Mouse (Mus musculus) urinary bladder, postnatal 10 days (tissue): Measurements from ENCODE around the gene Actn4.
"Not testable (repeated sequence)": the region's sequence is repeated elsewhere in the genome, so short reads cannot be mapped to it uniquely, and the experiment has no call there.

Experiments used
- DNase-seq: peaks from one replicate; pipeline ENCODE4 v3.0.0; 2022; ENCODE audit warnings: low spot score

Actn4 gene

DNA sequence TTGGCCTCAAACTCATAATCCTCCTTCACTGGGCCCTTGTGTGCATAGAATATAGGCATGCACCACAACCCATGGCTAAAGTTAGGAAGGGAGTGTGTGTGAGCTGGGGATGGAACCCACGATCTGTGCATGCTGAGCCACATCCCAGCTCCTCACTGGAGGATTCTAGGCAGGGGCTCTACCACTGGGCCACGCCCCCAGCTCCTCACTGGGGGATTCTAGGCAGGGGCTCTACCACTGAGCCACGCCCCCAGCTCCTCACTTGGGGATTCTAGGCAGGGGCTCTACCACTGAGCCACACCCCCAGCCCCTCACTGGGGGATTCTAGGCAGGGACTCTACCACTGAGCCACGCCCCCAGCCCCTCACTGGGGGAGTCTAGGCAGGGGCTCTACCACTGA is 78.4 kb downstream of the Actn4 start:
- not testable (repeated sequence) for DNase-seq

DNA sequence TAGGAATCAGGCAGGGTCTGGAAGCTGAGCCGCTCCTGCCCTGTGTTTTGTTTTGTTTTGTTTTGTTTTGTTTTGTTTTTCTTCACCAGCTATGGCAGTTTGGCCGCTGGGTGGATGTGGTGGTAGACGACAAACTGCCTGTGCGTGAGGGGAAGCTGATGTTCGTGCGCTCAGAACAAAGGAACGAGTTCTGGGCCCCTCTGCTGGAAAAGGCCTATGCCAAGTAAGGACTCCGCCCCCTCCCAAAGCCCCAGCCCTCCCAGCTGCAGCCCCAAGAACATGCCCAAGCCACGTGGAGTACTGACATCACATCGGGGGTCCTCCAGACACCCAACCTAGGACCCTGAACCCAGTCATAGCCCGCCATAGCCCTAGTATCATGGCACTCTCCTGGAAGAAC is 79.1 kb downstream of the Actn4 start:
- no peak for DNase-seq

GRCm38 (mm10) chr7:28881199-28881598 is 80.9 kb downstream of the Actn4 start, which contains the start of gene Capn12:
Gene Capn12 (plus strand): TSS chr7:28881422.
- DNase-seq: no peak

DNA sequence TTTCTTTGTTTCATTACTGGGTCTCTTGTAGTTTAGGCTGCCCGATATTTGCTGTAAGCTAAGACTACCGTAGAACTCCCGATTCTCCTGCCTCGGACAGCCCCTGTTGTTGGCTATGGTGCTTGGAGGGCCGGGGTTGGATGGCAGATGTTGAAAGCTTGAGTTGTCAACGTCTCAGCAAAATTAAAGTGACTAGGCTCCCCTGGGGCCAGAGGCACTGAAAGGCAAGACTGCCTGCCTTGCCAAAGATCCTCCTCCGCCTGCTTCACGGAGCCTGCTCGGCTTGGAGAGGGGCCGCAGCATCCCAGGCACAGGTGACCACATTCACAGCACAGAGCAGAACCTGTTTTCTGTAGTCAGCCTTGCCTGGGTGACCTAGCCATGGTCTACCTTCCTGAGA is 81.6 kb downstream of the Actn4 start:
- no peak for DNase-seq

- no peak for DNase-seq
Measured at GRCm38 (mm10) chr7:28879606-28880005, 82.5 kb downstream of the Actn4 start.

DNA sequence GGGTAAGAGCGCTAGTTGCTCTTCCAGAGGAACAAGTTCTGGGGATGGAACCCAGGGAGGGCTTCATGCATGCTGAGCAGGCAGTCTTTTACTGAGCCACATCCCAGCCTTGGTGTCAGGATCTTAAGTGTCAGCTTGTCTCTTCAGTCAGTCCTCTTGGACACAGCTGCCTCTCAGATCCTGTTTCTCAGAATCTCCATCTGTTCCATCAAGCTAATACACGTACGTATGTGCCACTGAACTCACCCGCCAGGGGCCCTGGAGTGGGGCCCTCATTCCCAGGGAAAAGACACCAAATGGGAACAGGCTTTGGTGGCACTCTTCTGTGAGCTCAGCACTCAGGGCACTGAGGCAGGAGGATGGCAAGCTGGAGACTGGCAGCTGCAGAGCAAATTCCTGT is 84.3 kb downstream of the Actn4 start:
- DNase-seq: no peak

DNA sequence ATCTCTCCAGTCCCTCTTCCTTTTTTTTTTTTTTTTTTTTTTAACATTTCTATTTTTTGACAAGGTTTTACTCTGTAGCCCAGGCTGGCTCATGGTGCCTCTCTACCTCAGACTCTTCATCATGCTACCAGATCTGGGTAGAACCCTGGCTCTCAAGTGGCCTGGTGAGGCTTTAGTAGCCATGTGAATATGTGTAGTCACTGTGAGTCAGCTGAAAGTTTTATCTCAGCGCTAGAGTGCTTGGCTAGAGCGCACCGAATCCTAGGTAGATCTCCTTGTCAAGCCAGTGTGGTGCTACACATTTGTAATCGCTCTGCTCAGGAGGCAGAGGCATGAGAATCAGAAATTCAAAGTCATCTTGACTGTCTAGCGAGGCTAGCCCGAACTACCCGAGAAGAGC is 85.0 kb downstream of the Actn4 start:
- DNase-seq: no peak

DNA sequence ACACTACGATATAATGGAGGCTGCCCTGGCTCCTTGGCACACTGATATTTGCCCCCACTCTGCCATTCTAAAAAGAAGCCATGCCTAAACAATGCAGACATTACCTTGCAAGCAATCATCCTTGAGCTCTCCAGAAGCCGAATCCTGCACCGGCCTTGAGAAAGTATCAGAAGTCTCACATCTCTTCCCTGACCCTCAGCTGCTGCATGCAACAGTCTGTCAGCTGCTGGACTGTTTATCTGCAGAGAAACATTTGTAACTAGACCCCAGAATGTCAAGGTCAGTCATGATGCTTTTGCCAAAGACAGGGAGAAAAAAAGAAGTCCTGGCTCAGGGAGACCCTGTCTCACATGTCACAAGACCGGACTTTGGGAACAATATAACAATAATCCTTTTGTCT is 86.0 kb downstream of the Actn4 start:
- DNase-seq: no peak

DNA sequence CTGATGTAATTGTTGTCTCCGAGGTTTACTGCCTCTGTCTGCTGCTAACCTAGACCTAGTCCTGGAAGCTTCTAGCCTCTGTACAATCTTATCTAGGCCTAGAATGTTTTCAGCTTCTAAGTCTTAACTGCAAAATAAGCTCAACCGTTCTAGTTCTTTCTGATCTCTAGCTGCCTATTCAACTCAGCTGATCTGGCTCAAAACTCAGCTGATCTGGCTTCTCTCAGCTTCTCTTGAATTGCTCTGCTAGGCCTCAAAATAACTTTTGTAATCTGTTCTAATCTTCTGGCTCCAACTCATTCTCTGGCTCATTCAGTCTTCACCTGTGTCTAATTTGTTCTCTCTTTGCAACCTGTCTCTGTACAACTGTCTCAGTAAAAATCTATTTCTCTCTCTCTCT is 87.6 kb downstream of the Actn4 start:
- DNase-seq: no peak

DNA sequence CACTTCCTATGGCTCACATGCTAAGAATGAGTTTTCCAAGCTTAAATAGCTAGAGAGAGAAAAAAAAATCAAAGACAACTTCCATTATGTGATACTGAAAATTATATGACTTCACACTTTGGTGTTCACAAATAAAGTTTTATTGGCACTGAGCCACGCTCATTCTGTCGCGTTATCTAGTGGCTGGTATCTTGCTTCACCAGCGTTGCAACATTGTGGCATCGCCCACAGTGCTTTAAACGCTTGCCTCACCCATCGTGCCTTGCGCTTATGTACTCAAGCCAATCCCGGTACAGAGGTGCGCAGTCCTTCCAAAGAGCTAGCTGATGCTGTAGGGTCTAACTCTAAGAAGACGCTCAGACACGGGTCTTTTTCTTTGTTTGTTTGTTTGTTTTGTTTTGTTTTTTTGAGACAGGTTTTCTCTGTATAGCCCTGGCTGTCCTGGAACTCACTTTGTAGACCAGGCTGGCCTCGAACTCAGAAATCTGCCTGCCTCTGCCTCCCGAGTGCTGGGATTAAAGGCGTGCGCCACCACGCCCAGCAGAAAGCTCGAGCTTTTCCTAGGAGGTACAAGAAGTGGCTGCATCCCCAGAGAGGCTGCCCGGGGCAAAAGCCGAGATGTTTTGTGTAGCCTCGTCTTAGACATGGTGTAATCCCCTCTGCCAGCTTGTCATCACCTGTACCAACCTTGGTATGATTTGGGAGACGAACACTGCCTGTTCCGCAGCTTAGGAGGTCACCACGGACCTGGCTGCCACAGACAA is 91.1 kb downstream of the Actn4 start:
- no peak for DNase-seq

- not testable (repeated sequence) for DNase-seq
Measured at GRCm38 (mm10) chr7:28867508-28868340, 94.4 kb downstream of the Actn4 start.

DNA sequence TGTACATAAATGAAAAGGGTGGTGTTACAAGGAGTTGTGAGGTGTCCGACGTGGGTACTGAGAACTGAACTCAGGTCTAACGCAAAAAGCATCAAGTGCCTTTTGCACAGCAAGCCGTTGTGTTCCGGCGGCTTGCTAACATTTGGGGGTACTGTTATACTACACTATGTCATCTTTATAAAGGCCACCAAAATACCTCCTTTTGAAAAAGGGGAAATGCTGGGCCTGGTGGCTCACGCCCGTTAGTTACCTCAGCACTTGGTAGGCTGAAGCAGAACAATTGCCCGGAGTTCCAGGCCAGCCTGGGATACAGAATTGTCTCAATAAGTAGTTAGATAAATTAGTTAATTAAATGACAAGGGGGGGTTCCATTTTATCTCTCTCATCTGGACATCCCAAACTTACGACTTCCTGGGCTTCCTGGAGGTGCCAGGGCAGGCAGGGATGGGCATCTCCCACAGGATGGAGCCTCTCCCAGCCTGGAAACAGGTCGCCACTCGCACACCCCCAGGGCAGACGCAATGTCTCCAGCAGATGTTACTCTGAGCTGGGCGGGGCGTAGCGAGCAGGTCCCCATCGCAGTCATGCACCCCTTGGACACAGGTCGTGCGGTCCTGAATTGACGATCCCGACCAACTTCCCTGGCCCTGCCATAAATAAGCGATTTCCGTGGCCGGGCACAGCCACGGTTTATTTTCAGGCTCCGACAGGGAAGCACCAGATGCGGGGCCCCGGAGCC is 95.2 kb downstream of the Actn4 start:
- no peak for DNase-seq

GRCm38 (mm10) chr7:28865481-28866300 is 96.4 kb downstream of the Actn4 start:
- no peak for DNase-seq

DNA sequence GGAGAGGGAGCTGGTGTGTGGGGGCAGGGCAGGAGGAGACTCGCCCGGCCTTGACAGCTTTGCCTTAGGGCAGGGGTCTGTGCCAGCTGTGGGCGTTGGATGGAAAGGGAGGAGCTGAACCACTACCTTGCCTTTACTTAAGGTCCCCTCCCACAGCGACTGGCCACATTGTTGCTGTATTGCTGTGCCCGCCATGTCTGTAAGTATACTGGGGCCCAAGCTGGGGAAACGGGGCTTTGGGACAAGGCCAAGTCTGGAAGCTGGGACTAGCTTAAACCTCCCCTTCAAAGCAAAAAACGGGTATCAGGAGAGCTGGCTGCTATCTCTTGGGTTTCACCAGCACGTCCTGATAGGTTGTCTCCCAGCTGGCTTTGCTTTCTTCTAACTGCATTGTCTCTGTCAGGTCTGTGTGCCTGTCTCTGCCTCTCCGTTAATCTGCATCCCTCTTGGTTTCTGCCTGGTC is 97.8 kb downstream of the Actn4 start:
- no peak for DNase-seq

DNA sequence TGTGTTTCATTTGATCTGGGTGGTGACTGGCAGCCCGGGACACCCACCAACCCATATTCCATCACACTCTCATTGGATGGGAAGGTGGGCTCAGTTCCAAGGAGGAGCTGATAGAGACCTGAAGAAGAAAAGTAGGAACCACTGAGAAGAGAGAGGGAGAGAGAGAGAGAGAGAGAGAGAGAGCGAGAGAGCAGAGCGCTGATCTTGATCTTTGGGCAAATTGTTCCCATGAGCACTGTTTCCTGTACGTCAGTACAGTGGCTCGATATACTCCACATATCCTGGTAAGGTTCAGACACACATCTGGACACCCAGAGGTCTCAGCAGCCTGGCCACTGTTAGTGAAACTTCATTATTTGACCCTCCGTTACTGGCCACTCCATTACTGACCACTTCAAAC is 98.6 kb downstream of the Actn4 start, which contains the start of gene Lgals7:
TSS of gene Lgals7 (plus strand) at position 314 of the 400 bp plus-strand sequence.
- no peak for DNase-seq

DNA sequence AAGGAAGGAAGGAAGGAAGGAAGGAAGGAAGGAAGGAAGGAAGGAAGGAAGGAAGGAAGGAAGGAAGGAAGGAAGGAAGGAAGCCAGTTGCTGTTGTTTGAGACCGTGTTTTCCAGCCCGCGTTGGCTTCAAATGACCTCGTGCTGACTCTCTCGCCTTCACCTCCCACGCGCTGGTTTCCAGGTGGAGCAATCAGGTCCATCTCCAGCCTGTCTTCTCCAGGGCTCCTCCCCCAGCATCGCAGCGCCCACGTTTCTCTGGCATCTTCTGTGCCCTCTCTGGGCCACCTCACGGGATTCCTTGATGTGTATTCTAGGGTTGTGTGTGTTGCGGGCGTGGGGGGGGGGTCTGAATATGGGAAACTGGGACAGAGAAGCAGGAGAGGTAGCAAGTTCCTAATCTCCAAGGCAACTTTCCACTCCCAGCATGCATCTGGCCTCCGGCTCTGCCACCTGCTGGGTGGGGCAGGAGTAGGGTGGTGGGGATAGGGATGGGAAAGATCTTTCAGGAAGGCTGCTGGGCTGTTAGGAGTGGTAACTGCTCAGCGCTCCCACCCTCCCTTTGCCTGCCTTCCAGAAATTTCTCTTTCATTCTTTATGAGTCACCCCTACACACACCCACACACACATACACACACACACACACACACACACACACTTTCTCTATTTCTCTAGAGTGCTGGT is 99.2 kb downstream of the Actn4 start:
- no peak for DNase-seq

GRCm38 (mm10) chr7:28860898-28861297 is 101.2 kb downstream of the Actn4 start:
- DNase-seq: no peak

GRCm38 (mm10) chr7:28859953-28860352 is 102.2 kb downstream of the Actn4 start:
- no peak for DNase-seq

- no peak for DNase-seq
Measured at GRCm38 (mm10) chr7:28850642-28851041, 111.5 kb downstream of the Actn4 start.

GRCm38 (mm10) chr7:28849700-28850236 is 112.4 kb downstream of the Actn4 start:
- no peak for DNase-seq

GRCm38 (mm10) chr7:28847273-28847672 is 114.9 kb downstream of the Actn4 start:
- no peak for DNase-seq
